Mouse (Mus musculus): Measurements from ENCODE around the gene Tex35. TPM values are rescaled to one million over a fixed set of nuclear protein-coding genes. Genes with fewer than 3 reads are reported as not detected.

The Tex35 gene
- total RNA-seq, 1 experiment from 2014 or later: not detected

DNA sequence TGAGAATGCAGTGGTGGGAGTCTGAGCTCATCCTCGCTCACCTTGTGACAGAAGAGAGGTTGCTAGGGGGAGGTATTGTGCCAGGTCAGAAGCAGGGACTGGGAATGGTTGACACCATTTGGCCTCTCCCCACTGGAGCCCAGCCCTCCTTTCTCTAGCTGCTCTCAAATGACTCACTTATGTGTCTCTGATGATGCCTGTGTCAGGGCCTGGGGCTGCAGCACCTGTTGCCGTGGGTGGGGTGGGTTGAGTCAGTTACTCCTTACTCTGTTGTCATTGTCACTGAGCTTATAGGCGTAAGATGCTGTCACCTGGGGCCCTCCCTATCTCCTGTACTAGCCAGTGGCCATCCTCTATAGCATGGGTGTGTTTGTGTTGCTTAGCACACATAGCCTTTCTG is 17.6 kb downstream of the Tex35 start:
- no peak for ATAC-seq (replicated peaks in 1 of 2; ENCODE audit: insufficient read depth in 1 of 2, low FRiP score in 2 of 2, low TSS enrichment in 1 of 2, low read depth in 1 of 2, poor library complexity in 2 of 2, severe bottlenecking in 2 of 2)

GRCm38 (mm10) chr1:157086097-157086994 is 22.1 kb downstream of the Tex35 start:
- ATAC-seq (replicated peaks in 1 of 2; ENCODE audit: insufficient read depth in 1 of 2, low FRiP score in 2 of 2, low TSS enrichment in 1 of 2, low read depth in 1 of 2, poor library complexity in 2 of 2, severe bottlenecking in 2 of 2): peak; percentile 52 to 57; a peak in 2 of 4 replicates

GRCm38 (mm10) chr1:157082931-157083330 is 25.5 kb downstream of the Tex35 start:
- ATAC-seq (replicated peaks in 1 of 2; ENCODE audit: insufficient read depth in 1 of 2, low FRiP score in 2 of 2, low TSS enrichment in 1 of 2, low read depth in 1 of 2, poor library complexity in 2 of 2, severe bottlenecking in 2 of 2): no peak

DNA sequence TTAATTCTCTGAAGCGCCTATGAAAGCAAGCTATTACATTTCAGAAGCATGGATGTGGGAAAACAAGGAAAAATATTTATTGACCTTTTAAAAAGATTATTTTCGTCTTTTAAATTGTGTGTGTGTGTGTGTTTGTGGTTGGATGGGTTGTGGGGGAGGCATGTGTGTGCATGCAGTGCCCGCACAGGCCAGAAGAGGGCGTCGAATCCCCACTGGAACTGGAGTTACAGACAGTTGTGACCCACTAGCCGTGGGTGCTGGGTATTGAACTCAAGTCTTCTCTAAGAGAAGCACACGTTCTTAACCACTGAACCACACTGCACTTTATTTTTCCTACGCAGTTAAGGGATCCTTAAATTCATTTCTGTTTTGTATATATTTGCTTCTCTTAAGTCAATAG is 26.5 kb downstream of the Tex35 start:
- no peak for ATAC-seq (replicated peaks in 1 of 2; ENCODE audit: insufficient read depth in 1 of 2, low FRiP score in 2 of 2, low TSS enrichment in 1 of 2, low read depth in 1 of 2, poor library complexity in 2 of 2, severe bottlenecking in 2 of 2)

DNA sequence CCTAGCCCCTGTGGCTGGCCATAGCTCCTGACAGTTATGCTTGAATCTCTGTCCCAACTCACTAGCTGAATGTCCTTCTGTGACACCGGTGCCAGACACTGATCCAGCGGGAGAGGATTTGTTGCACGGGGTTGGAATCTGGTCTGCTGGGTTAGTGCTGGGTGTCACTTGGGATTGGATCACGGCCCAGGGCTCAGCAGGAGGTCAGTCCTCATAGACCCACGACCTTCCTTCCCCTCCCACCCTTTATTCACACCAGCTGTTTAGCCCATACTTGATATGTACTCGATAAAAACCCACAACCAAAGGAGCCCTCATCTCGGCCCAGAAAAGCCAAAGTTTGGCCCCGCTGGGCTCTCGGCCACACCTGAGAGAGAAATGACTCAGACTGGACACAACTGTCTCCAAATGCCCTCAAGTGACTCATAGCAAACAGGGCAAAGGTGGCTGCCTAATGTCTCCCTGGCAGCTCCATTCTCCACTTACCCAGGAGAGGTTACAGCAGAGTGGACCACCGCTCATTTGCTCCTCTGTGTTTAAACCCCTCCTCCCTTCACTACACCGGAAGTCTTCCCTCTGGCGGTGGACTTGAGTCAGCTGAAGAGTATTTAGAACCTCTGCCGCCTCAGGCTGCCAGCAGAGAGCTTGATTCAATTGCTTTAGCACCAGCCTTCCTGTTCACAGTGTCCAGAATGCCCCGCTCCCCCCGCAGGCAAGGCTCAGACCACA is 27.2 kb downstream of the Tex35 start:
- ATAC-seq (replicated peaks in 1 of 2; ENCODE audit: insufficient read depth in 1 of 2, low FRiP score in 2 of 2, low TSS enrichment in 1 of 2, low read depth in 1 of 2, poor library complexity in 2 of 2, severe bottlenecking in 2 of 2): no peak

- ATAC-seq (replicated peaks in 1 of 2; ENCODE audit: insufficient read depth in 1 of 2, low FRiP score in 2 of 2, low TSS enrichment in 1 of 2, low read depth in 1 of 2, poor library complexity in 2 of 2, severe bottlenecking in 2 of 2): no peak
Observed at GRCm38 (mm10) chr1:157080071-157080470, 28.4 kb downstream of the Tex35 start.

GRCm38 (mm10) chr1:157079384-157080025 is 29.0 kb downstream of the Tex35 start:
- ATAC-seq (replicated peaks in 1 of 2; ENCODE audit: insufficient read depth in 1 of 2, low FRiP score in 2 of 2, low TSS enrichment in 1 of 2, low read depth in 1 of 2, poor library complexity in 2 of 2, severe bottlenecking in 2 of 2): peak in 1 of 2 experiments; percentile 50; a peak in 1 of 4 replicates

GRCm38 (mm10) chr1:157076781-157077705 is 31.4 kb downstream of the Tex35 start:
- ATAC-seq (replicated peaks in 1 of 2; ENCODE audit: insufficient read depth in 1 of 2, low FRiP score in 2 of 2, low TSS enrichment in 1 of 2, low read depth in 1 of 2, poor library complexity in 2 of 2, severe bottlenecking in 2 of 2): peak; percentile 75

DNA sequence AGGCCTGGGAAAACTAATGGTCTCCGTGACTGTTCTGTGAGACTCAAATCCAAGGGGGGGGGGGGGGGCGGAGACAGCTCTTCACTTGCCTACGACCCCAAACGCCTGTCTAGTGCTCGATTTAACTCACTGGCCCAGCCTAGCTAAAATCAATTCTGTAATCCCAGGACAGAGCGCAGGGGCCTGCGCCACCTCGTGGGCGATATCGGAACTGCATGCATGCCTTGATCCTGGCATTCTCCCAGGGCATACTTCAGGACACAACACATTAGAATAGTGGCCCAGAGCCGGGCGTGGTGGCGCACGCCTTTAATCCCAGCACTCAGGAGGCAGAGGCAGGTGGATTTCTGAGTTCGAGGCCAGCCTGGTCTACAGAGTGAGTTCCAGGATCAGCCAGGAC is 32.2 kb downstream of the Tex35 start:
- peak; percentile 61 to 77; a peak in 3 of 4 replicates for ATAC-seq (replicated peaks in 1 of 2; ENCODE audit: insufficient read depth in 1 of 2, low FRiP score in 2 of 2, low TSS enrichment in 1 of 2, low read depth in 1 of 2, poor library complexity in 2 of 2, severe bottlenecking in 2 of 2)

DNA sequence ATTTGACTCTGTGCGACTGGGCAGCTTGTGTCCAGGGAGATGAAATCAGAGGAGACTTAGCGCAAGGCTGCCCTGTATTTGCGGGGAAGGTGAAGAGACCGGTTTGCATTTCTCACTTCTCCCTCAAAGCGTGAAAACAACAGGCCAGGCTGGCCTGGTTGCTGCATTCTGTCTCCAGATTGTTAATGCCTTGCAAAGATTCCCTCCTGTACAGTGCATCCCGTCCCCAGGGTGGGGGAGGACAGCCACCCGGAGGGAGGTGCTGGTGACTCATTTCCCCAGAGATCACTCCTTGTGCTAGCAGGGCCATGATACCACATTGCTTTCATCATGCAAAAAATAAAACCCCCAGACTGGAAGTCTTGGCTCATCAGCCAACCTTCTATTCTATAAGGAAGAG is 33.5 kb downstream of the Tex35 start:
- no peak for ATAC-seq (replicated peaks in 1 of 2; ENCODE audit: insufficient read depth in 1 of 2, low FRiP score in 2 of 2, low TSS enrichment in 1 of 2, low read depth in 1 of 2, poor library complexity in 2 of 2, severe bottlenecking in 2 of 2)

DNA sequence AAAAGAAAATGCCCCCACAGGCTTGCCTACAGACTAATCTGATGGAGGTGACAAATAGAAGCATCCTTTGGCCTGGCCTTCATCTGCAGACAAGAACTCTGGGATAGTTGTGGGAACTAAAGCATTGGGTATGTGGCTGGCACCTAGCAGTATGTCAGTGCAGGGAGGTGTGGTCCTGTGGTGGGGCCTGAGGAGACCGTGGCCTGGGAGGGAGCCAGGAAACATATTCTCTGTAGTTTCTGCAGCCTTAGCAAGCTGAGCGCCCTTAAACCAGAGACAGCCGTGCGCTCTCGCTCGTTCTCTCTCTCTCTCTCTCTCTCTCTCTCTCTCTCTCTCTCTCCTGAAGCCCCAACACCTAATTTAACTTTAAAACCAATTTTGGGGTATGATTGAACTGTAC is 34.1 kb downstream of the Tex35 start:
- 0 out of 4 replicates have a peak, but pooled peaks have one; percentile 23 to 26 for ATAC-seq (replicated peaks in 1 of 2; ENCODE audit: insufficient read depth in 1 of 2, low FRiP score in 2 of 2, low TSS enrichment in 1 of 2, low read depth in 1 of 2, poor library complexity in 2 of 2, severe bottlenecking in 2 of 2)

- ATAC-seq (replicated peaks in 1 of 2; ENCODE audit: insufficient read depth in 1 of 2, low FRiP score in 2 of 2, low TSS enrichment in 1 of 2, low read depth in 1 of 2, poor library complexity in 2 of 2, severe bottlenecking in 2 of 2): no peak
Observed at GRCm38 (mm10) chr1:157073592-157073991, 34.9 kb downstream of the Tex35 start.

GRCm38 (mm10) chr1:157069181-157069828 is 39.2 kb downstream of the Tex35 start:
- no peak for ATAC-seq (replicated peaks in 1 of 2; ENCODE audit: insufficient read depth in 1 of 2, low FRiP score in 2 of 2, low TSS enrichment in 1 of 2, low read depth in 1 of 2, poor library complexity in 2 of 2, severe bottlenecking in 2 of 2)

- no peak for ATAC-seq (replicated peaks in 1 of 2; ENCODE audit: insufficient read depth in 1 of 2, low FRiP score in 2 of 2, low TSS enrichment in 1 of 2, low read depth in 1 of 2, poor library complexity in 2 of 2, severe bottlenecking in 2 of 2)
Observed at GRCm38 (mm10) chr1:157068316-157068715, 40.2 kb downstream of the Tex35 start.

GRCm38 (mm10) chr1:157065819-157066730 is 42.4 kb downstream of the Tex35 start:
- no peak for ATAC-seq (replicated peaks in 1 of 2; ENCODE audit: insufficient read depth in 1 of 2, low FRiP score in 2 of 2, low TSS enrichment in 1 of 2, low read depth in 1 of 2, poor library complexity in 2 of 2, severe bottlenecking in 2 of 2)

Measured in hematopoietic stem cell, adult 5-6 weeks (primary cell).